ENCODE assay signal across 10 mouse cellular contexts in the genomic region with DNA sequence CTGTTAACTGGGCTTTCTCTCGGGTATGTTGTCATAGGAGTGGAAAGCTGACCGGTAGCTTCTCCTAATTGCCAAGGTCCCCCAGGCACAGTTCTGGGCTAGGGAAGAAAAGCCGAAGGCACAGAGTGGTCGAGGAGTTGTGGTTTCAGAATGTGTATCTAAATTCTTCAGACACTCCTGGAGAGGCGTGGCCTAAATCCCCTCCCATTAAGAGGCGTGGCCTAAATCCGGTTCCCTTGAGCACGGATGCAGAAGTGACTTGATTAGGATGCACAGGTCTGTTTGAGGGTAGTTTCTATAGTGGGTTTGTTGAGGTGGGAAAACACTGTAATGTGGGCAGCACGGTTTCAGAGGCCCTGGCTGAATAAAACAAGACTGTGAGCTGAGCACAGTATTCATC.
DNase-seq lines count a peak whose midpoint lies in the region.
"Had no signal": no experiment of that assay in that cellular context is flagged by ENCODE, and none has a peak within 500 bp of the region (broad histone marks: within the 10 kb centered on the region; RNA-seq: fewer than 3 reads in every experiment).

No protein-coding gene starts in this region.

- DNase-seq in embryo, embryonic 10.5 days (ENCODE audit: low spot score) = peak; percentile 10
- DNase-seq in embryo, embryonic 9.5 days (ENCODE audit: extremely low spot score) = no peak
- DNase-seq in thymus, postnatal 14 days = peak; percentile 6
- DNase-seq in thymus, postnatal 0 days (ENCODE audit: low spot score) = no peak
- DNase-seq in induced T-regulatory cell, adult 2 months (ENCODE audit: low read depth) = peak; percentile 29
- DNase-seq in testis, postnatal 10 days (ENCODE audit: low spot score) = peak; percentile 46
- DNase-seq in gastrocnemius, postnatal 14 days = no peak
- no peak for DNase-seq in ovary, adult 18-20 months (ENCODE audit: low spot score)
- DNase-seq: heart, postnatal 10 days; kidney, postnatal 25 days had no signal

- intact Hi-C loops in gastrocnemius, postnatal 14 days (cut with DNase I; ENCODE audit: low total_unique reads) = no loop called here

Comparison
In these comparisons a context has a peak if more than half of its experiments do, and no peak if none do; other contexts are left out.
1. DNase-seq: peak in embryo, embryonic 10.5 days (single experiment), thymus, postnatal 14 days (single experiment), induced T-regulatory cell, adult 2 months (single experiment) and testis, postnatal 10 days (single experiment); none in embryo, embryonic 9.5 days (single experiment), thymus, postnatal 0 days (single experiment), gastrocnemius, postnatal 14 days (single experiment) and ovary, adult 18-20 months (single experiment).